Mouse (Mus musculus): ENCODE results near the gene Ppp1r1b.
A peak's percentile ranks its signal among the peaks of the same experiment; 100 is the strongest.

Gene Ppp1r1b

GRCm38 (mm10) chr11:98347385-98348082 is 670 bp upstream of the Ppp1r1b start:
- no peak for DNase-seq (ENCODE audit: low read depth, low spot score)

DNA sequence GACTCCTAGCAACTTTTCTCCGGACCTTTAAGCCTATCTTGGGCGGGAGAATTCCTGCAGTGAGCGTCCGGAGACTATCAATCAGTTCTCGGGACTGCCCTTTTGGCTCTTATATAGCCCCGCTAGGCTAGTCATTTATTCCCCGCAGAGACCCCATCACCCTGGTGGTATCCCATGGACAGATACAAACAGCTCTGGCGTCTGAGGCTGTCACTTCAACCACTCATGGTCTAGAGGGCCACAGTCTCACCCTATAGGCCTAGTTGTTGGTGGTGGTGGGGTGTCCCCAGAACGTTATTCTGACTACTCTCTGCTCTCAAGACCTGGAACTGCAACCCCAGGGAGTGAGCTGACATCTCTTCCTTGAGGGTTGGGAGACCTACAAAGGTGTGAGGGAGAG is 1.1 kb downstream of the Ppp1r1b start:
- DNase-seq (ENCODE audit: low read depth, low spot score), result no peak

DNA sequence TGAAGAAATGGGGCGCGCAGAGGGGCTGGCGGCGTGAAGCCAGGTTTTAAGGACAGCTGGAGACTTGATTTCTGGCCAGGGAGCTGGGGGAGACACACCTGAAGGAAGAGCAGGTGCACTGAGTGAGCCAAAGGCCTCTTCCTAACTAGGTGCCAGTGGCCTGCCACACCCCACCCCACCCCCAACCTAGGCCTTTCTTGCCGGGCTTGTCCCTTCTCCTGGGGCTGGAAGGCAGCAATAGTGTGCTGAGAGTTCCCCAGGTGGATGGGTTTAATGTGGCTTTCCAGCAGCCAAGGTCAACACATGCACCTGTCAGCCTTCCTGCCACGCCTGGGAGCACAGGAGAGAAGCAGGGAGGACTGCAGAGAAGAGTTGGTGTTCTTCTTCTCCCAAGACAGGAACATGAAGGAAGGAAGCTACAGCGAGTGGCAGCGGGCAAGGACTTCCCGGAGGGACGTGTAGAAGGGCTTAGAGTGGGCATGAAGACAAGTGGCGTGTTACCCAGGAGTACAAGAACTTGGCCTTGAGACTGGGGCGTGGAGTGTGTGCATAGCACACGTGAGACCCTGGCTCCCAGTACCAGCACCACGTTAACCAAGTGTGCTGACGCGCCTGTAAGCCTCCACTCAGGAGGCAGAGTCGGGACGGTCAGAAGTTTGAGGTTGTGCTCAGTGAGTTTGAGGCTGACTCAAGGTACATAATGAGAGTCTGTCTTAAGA is 4.2 kb downstream of the Ppp1r1b start:
- no peak for DNase-seq (ENCODE audit: low read depth, low spot score)

GRCm38 (mm10) chr11:98353651-98354211 is 5.5 kb downstream of the Ppp1r1b start:
- no peak for DNase-seq (ENCODE audit: low read depth, low spot score)

GRCm38 (mm10) chr11:98354445-98354844 is 6.2 kb downstream of the Ppp1r1b start:
- no peak for DNase-seq (ENCODE audit: low read depth, low spot score)

GRCm38 (mm10) chr11:98355732-98356299 is 7.6 kb downstream of the Ppp1r1b start:
- peak; percentile 92 for DNase-seq (ENCODE audit: low read depth, low spot score)

DNA sequence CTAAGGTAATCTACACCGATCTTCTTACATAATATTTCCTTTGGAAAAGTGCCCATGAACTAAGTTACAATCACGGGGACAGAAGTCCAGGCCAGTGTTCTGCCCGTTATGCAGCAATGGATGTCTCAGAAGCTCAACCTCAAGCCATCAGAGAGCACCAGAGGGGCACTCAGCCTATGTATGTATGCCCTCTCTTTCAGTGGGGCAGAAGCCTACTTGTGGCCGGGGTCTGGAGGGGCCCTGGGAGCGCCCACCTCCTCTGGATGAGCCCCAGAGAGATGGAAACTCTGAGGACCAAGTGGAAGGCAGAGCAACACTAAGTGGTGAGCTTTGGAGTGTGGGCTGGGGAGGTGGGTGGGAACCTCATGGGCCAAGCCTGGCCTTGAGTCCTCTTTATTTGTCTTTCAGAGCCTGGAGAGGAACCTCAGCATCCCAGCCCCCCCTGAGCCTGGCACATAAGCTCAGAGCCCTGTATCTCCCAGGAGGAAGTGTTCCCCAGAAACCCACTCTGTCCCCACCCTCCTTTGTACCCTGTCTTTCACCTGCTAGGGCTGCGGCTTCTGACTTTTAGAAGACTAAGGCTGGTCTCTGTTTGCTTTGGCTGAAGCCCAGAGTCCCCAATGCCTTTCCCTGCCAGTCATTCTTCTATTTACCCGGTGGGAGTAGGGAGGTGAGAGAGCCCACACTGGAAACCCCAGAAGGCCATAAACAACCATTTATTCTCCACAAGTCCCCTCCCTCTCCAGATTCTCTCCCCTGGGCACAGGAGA is 8.6 kb downstream of the Ppp1r1b start:
- no peak for DNase-seq (ENCODE audit: low read depth, low spot score)

DNA sequence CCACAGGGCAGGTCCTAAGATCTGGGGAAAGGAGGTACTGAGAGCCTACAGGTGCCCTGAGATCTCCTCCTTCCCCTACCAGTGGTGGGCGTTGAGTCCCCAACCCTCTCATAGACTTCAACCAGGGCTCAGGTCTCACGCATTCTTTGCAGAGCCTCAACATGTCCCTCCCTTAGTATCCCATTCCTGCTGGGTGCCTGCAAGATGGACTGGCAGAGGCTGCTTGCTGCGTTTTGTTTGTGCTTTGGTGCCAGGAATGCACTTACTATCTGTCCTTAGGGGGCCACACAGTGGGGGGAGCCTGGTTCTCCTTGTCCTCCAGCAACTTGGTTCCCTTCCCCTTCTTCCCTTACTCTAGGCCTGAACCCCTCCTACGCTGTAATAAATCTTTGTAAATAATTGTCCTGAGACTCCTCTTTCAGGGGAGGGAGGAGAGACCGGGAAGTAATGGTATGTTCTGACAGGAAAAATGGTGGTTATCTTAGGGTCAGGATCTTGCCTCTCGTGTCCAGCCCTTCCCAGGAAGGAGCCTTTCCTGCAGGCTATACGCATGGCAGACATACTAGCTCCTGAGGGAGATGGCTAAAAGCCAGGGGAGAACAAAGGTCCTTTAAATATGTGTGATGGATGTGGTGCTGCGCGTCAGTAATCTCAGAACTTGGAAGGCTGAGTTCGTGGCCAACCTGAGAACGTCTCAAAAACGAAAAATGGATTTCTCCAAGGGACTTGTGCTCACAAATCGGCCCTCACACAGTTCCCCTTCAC is 9.4 kb downstream of the Ppp1r1b start:
- DNase-seq (ENCODE audit: low read depth, low spot score), result no peak

- DNase-seq (ENCODE audit: low read depth, low spot score), result peak; percentile 93
Observed at GRCm38 (mm10) chr11:98358161-98359083, 10.2 kb downstream of the Ppp1r1b start, which contains the start of gene Stard3. Gene Stard3 (plus strand): TSS chr11:98358368.

DNA sequence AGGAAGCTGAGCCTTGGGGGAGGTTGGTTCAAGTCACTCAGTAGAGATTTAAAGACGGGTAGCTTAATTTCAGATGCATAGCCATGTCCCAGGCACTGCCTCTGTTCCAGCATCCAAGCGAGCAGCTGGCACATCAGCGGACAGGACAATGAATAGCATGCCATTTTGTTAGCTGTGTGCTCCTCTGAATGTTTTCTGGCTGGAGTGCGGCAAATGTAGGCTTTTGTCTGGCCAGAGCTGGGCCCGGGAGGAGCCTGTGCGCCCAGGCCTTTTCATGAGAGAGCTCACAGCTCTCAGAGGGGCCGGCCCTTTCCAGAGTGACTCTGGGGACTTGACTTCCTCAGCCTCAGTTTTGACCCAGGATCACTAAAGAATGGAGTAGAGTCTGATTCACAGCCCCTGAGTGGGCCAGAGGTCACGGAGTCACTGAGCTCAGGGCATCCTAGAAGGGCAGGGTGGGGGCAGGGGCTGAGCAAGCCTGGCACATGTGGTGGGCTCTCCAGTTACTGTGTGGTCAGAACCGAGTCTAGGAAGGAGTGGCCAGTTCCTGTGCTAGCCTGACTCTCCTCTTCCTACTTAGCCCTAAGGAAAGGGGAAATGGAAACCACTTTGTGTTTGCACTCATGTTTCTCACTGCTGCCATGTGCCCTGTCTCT is 12.8 kb downstream of the Ppp1r1b start:
- no peak for DNase-seq (ENCODE audit: low read depth, low spot score)

GRCm38 (mm10) chr11:98363817-98364216 is 15.6 kb downstream of the Ppp1r1b start:
- DNase-seq (ENCODE audit: low read depth, low spot score), result no peak

GRCm38 (mm10) chr11:98364410-98364809 is 16.2 kb downstream of the Ppp1r1b start:
- DNase-seq (ENCODE audit: low read depth, low spot score), result no peak

DNA sequence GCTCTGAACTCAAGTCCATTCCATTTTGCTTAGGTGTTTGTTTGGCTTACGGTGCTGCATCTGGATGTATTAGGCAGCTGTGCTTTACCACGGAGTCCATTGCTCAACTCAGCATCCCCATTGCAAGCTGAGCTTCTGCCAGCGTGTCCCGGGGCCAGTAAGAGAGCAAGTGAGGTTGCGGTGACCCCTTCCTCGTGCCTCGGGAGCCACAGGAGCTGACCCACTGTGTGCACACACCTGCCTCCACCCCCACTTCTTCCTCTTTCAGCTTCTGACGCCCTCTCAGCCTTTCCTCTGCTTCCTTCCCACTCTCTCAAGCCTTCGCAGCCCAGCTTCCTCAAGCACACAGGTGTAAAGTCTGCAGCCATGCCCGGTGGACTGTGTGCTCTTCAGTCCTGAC is 18.1 kb downstream of the Ppp1r1b start:
- DNase-seq (ENCODE audit: low read depth, low spot score), result no peak

GRCm38 (mm10) chr11:98367171-98367862 is 19.1 kb downstream of the Ppp1r1b start:
- DNase-seq (ENCODE audit: low read depth, low spot score), result no peak

- no peak for DNase-seq (ENCODE audit: low read depth, low spot score)
Observed at GRCm38 (mm10) chr11:98367863-98368186, 19.6 kb downstream of the Ppp1r1b start.

GRCm38 (mm10) chr11:98369337-98369736 is 21.1 kb downstream of the Ppp1r1b start:
- DNase-seq (ENCODE audit: low read depth, low spot score), result no peak

DNA sequence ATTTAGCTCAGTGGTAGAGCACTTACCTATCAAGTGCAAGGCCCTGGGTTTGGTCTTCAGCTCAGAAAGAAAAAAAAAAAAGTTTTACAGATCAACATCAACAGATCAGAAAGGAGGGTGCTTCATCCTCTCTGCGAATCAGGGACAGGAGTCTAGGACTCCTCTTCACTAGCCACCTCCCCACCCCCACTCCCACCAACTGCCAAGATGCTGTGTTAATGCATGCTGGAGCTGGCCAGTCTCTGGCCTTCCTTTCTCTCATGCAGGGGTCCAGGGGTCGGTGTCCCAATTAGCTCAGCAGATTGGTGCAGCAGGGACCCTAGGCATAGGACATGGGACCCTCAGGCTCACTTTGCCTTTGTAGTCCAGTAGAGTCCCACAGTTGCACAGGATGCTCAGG is 22.4 kb downstream of the Ppp1r1b start:
- no peak for DNase-seq (ENCODE audit: low read depth, low spot score)

GRCm38 (mm10) chr11:98371556-98372240 is 23.5 kb downstream of the Ppp1r1b start:
- no peak for DNase-seq (ENCODE audit: low read depth, low spot score)
